Mouse (Mus musculus) T-helper 2 cell (primary cell): ENCODE measurements around the gene Lingo2.
"Not testable (repeated sequence)": the region's sequence is repeated elsewhere in the genome, so short reads cannot be mapped to it uniquely, and the experiment has no call there.

Experiments
- in situ Hi-C: fragments of 300-600 bp; cut with MboI, MseI; formaldehyde crosslinking; loops from one replicate; pipeline ENCODE4 v1.15.1; 2025; ENCODE audit warnings: high pct_unique_total_duplicates

The Lingo2 gene

GRCm38 (mm10) chr4:36081095-36081852, 870.3 kb downstream of the Lingo2 start:
- in situ Hi-C loops = no loop called here

GRCm38 (mm10) chr4:36078910-36079525, 872.5 kb downstream of the Lingo2 start:
- in situ Hi-C loops = no loop called here

- in situ Hi-C loops = not testable (repeated sequence)
Observed at GRCm38 (mm10) chr4:36064701-36065100, 886.8 kb downstream of the Lingo2 start.

GRCm38 (mm10) chr4:36052791-36053376, 898.7 kb downstream of the Lingo2 start:
- in situ Hi-C loops = no loop called here

GRCm38 (mm10) chr4:36040361-36040760, 911.2 kb downstream of the Lingo2 start:
- in situ Hi-C loops = no loop called here

- in situ Hi-C loops = no loop called here
Observed at GRCm38 (mm10) chr4:36038742-36039141, 912.8 kb downstream of the Lingo2 start.

GRCm38 (mm10) chr4:36032039-36032438, 919.5 kb downstream of the Lingo2 start:
- in situ Hi-C loops = no loop called here

GRCm38 (mm10) chr4:36014181-36014580, 937.4 kb downstream of the Lingo2 start:
- in situ Hi-C loops = no loop called here

GRCm38 (mm10) chr4:35992005-35992763, 959.4 kb downstream of the Lingo2 start:
- in situ Hi-C loops = no loop called here

GRCm38 (mm10) chr4:35986012-35986411, 965.5 kb downstream of the Lingo2 start:
- in situ Hi-C loops = no loop called here

GRCm38 (mm10) chr4:35963532-35963931, 988.0 kb downstream of the Lingo2 start:
- in situ Hi-C loops = no loop called here

GRCm38 (mm10) chr4:35951894-35952293, 999.7 kb downstream of the Lingo2 start:
- in situ Hi-C loops = no loop called here

- in situ Hi-C loops = no loop called here
Observed at GRCm38 (mm10) chr4:35951251-35951650, 1000.3 kb downstream of the Lingo2 start.

- in situ Hi-C loops = no loop called here
Observed at GRCm38 (mm10) chr4:35934056-35934661, 1017.4 kb downstream of the Lingo2 start.

GRCm38 (mm10) chr4:35927722-35928121, 1023.8 kb downstream of the Lingo2 start:
- in situ Hi-C loops = no loop called here

GRCm38 (mm10) chr4:35917453-35917852, 1034.1 kb downstream of the Lingo2 start:
- in situ Hi-C loops = no loop called here

- in situ Hi-C loops = loop anchor here (5.0 kb wide), 1 partner anchor 51 kb away; no protein-coding TSS in a partner anchor
Observed at GRCm38 (mm10) chr4:35897769-35898564, 1053.6 kb downstream of the Lingo2 start.

- in situ Hi-C loops = no loop called here
Observed at GRCm38 (mm10) chr4:35885591-35886542, 1065.7 kb downstream of the Lingo2 start.

- in situ Hi-C loops = no loop called here
Observed at GRCm38 (mm10) chr4:35884946-35885460, 1066.5 kb downstream of the Lingo2 start.
